Mouse (Mus musculus) cerebellum, adult 2 months (tissue): ENCODE measurements around the gene Vpreb3.

ENCODE experiments used
- CTCF ChIP-seq: fragments of 200-500 bp; IDR thresholded peaks from 2 replicates; pipeline ENCODE4 v1.5.1; 2011; ENCODE audit warnings: low read depth, mild to moderate bottlenecking, control low read depth, low read length, moderate library complexity, borderline replicate concordance; ENCODE audit not compliant: insufficient read depth
- POLR2A ChIP-seq: fragments of 200-500 bp; IDR thresholded peaks from 2 replicates; pipeline ENCODE4 v1.6.1; 2011; ENCODE audit warnings: low read length, control low read depth, borderline replicate concordance; ENCODE audit not compliant: insufficient read depth

- no peak for TF ChIP-seq CTCF
- TF ChIP-seq POLR2A, result no peak
These were observed 7.9 kb downstream of the Vpreb3 start for GRCm38 (mm10) chr10:75950791-75951210.
